Comparison of ENCODE assay signal across 23 mouse cellular contexts in genomic region chr17:66368127-66368526, GRCm38 (mm10).
DNase-seq lines count a peak whose midpoint lies in the region; ATAC-seq and TF ChIP-seq lines count a peak whose summit lies in the region.
"Had no signal": no experiment of that assay in that cellular context is flagged by ENCODE, and none has a peak within 500 bp of the region (broad histone marks: within the 10 kb centered on the region; RNA-seq: fewer than 3 reads in every experiment).

No protein-coding gene starts in this region.

- no peak for TF ChIP-seq CTCF in layer of hippocampus, adult 2 months (conservative IDR thresholded peaks at IDR 0.05)

- no peak for ATAC-seq in inflammation-experienced regulatory T-cells, adult 6 months
- ATAC-seq: CD4-positive, CD25-positive, alpha-beta regulatory T cell, adult 4 months; forebrain, embryonic 15.5 days; liver, embryonic 12.5 days; Patski had no signal

- no peak overlapping the region for H3K4me3 ChIP-seq in layer of hippocampus, adult 2 months
- H3K4me3 ChIP-seq: embryonic facial prominence, embryonic 12.5 days; erythroblast, embryonic 14.5 days; forebrain, embryonic 15.5 days; hindbrain, embryonic 13.5 days; limb, embryonic 12.5 days; liver, embryonic 12.5 days had no signal

- 0 out of 2 replicates have a peak overlapping the region, but pooled peaks have one; percentile 1 for H3K27ac ChIP-seq in layer of hippocampus, adult 2 months
- H3K27ac ChIP-seq: embryonic facial prominence, embryonic 12.5 days; forebrain, embryonic 15.5 days; hindbrain, embryonic 13.5 days; limb, embryonic 12.5 days; liver, embryonic 12.5 days had no signal

- DNase-seq in cerebellum, adult 18-20 months, result peak; percentile 58 to 70
- no peak for DNase-seq in cerebellum, adult 8-10 months
- no peak for DNase-seq in layer of hippocampus, adult 2 months (ENCODE audit: low spot score in 2 of 2)
- DNase-seq in layer of hippocampus, adult 11-12 months (ENCODE audit: low spot score), result no peak
- DNase-seq in right cerebral cortex, adult 2 months (ENCODE audit: low spot score in 2 of 2), result peak; percentile 58 to 61
- DNase-seq in right cerebral cortex, postnatal 14 days, result no peak
- DNase-seq in kidney, adult 8-10 months, result no peak
- DNase-seq: adrenal gland, postnatal 10 days; heart, postnatal 10 days; kidney, postnatal 4 days; lung, adult 2 months; lung, postnatal 36 days; thymus, adult 18-20 months; thymus, postnatal 4 days had no signal

Comparison
In these comparisons a context has a peak if more than half of its experiments do, and no peak if none do; other contexts are left out.
1. DNase-seq: peak in cerebellum, adult 18-20 months (2 of 2) and right cerebral cortex, adult 2 months (2 of 2); none in cerebellum, adult 8-10 months (single experiment), layer of hippocampus, adult 2 months (0 of 2), layer of hippocampus, adult 11-12 months (single experiment), right cerebral cortex, postnatal 14 days (single experiment) and kidney, adult 8-10 months (0 of 2).